Mouse (Mus musculus): Measurements from ENCODE around the gene Vav2. TPM values are rescaled to one million over a fixed set of nuclear protein-coding genes. Genes with fewer than 3 reads are reported as not detected.

Vav2 gene
- polyA plus RNA-seq, 1 experiment from 2014 or later, result 16.9 TPM

DNA sequence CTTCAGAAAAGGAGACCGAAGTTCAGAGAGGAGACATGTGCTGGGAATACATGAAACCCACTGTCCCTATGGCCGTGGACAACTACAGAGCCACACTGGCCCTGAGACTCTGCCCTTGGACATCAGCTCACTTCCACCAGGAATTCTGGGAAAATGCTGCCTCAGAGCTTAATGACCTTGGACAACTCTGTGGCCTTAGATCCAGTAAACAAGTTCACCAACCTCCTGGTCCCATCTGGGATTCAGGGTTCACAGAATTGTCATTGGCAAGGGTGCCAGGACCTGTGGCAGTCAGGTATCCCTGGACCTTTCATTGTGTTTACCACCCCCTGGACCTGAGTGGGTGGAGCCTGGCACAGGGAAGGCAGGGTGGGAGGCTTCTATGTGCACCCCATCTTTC lies 211.3 kb downstream of the Vav2 start:
- no peak for DNase-seq (ENCODE audit: low spot score)
- Histone ChIP-seq H3K4me1 (replicated peaks) (no peaks in the 10 kb centered on the region), H3K4me3 (no peak overlapping the region), H3K36me3 (no peaks in the 10 kb centered on the region), H3K27ac (no peak overlapping the region), H3K27me3 (ENCODE audit: insufficient read depth, poor library complexity, severe bottlenecking) (peaks cover 6% of the 10 kb centered on the region; the same call in 1 of the 2 replicates), H3K9me3 (no peaks in the 10 kb centered on the region)
- 88% methylated on average over 2 of the region's 2 CpGs for WGBS

Other genes starting within 250 kb of the Vav2 start
- 1.9 and 3.9 TPM in 2 replicates for gene Sardh, start 178.7 kb downstream of the Vav2 start, polyA plus RNA-seq (2016; fragmentation: Nextera tagmentation; extraction: Ambion mirVana)
- 9.9 and 16.5 TPM in 2 replicates for gene Brd3os, start 15.3 kb upstream of the Vav2 start, polyA plus RNA-seq (2016; fragmentation: Nextera tagmentation; extraction: Ambion mirVana)
- 145 and 149 TPM in 2 replicates for gene Brd3, start 80.6 kb upstream of the Vav2 start, polyA plus RNA-seq (2016; fragmentation: Nextera tagmentation; extraction: Ambion mirVana)
- 63.2 and 76.8 TPM in 2 replicates for gene Wdr5, start 88.1 kb upstream of the Vav2 start, polyA plus RNA-seq (2016; fragmentation: Nextera tagmentation; extraction: Ambion mirVana)
- gene Rxra, start 249.4 kb upstream of the Vav2 start, polyA plus RNA-seq (2016; fragmentation: Nextera tagmentation; extraction: Ambion mirVana), result 10.0 and 10.3 TPM in 2 replicates

Measured in hindbrain, embryonic 10.5 days (tissue).